Mouse (Mus musculus): ENCODE results near the gene Nacc1.
"Not testable (repeated sequence)": the region's sequence is repeated elsewhere in the genome, so short reads cannot be mapped to it uniquely, and the experiment has no call there.

Nacc1 gene

GRCm38 (mm10) chr8:84698288-84698687 is 10.6 kb upstream of the Nacc1 start:
- DNase-seq, result no peak

GRCm38 (mm10) chr8:84697166-84698130 is 9.8 kb upstream of the Nacc1 start:
- DNase-seq, result peak; percentile 77

DNA sequence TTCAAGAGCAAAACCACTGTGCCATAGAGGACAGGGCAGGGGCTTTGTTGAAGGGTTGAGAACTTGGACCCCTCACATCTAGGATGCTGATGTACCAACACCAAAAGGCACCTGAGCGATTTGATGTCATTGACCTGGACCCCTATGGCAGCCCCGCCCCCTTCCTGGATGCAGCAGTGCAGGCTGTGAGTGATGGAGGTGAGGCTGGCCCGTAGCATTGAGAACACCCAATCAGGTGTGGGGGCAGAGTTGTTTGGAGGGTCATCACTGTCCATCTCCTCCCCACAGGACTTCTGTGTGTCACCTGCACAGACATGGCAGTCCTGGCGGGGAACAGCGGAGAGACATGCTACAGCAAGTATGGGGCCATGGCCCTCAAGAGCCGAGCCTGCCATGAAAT is 7.5 kb upstream of the Nacc1 start:
- no peak for DNase-seq

- DNase-seq, result no peak
Measured at GRCm38 (mm10) chr8:84693332-84693731, 5.7 kb upstream of the Nacc1 start.

DNA sequence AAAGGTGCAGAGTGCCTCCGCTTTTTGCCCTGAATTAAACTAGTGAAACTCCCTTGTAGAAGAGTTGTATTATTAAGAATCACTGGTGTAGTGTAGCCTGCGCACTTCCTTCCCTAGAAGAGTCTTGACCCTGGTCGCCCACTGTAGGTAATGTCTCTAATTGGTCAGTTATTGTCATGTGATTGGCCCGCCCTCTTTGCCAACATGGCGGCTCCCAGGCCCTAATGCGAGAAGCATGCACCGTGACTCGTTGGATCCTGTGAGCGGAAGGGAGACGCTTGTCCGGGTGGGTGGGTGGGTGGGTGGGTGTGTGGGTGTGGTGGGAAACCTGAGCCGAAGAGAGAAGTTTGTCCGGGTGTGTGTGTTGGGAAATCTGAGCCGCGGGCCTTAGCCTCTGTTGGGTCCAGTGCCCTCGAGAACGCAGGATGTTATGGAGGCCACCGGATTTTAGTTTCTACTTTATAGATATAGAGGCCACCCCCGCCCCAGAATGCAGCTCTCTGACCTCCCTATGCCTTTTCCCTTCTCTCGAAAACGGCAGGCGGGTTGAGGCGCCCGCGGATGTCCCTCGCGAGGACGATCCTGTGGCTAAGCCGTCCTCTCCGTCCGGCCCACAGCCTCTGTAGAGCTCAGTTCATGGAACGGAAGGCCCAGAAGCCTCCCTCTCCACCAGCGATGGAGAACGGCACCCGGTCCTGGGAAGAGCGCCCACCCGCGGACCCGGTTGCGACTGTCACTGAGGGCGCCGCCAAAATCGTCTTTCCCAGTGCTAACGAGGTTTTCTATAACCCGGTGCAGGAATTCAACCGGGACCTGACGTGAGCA is 1.6 kb upstream of the Nacc1 start:
- DNase-seq, result peak; percentile 93

DNA sequence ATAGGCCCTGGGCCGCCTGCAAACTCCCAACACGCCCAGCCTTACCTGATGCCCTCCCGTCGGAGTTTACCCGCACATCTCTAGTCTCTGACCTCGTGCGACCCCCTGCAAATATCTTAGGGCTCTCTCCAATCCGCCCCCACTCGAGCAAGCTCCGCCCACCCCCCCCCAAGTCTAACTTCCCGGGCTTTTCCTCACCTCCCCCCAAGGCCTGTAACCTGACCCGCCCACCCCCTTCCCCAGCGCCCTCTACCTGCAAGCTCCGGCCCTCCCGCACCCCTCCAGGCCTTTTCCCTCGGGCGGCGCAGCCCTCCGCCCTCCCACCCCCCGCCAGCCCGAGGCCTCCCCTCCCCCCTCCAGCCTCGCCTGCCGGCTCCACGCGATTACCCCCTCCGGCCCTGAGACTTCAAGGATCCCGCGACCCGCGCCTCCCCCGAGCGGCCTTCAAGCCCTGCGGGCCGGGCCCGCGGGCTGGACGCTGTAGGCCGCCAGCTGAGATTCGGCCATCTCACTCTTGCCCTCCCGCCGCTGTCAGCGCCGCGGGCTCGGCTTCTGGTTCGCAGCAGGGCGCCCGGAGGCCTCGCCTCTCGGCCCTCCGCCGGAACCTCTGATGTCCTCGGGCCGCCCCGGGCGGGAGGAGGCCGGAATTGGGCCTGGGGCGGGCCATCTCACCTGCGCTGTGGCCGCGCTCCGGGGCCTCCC is 508 bp downstream of the Nacc1 start:
- DNase-seq, result peak; percentile 64

DNA sequence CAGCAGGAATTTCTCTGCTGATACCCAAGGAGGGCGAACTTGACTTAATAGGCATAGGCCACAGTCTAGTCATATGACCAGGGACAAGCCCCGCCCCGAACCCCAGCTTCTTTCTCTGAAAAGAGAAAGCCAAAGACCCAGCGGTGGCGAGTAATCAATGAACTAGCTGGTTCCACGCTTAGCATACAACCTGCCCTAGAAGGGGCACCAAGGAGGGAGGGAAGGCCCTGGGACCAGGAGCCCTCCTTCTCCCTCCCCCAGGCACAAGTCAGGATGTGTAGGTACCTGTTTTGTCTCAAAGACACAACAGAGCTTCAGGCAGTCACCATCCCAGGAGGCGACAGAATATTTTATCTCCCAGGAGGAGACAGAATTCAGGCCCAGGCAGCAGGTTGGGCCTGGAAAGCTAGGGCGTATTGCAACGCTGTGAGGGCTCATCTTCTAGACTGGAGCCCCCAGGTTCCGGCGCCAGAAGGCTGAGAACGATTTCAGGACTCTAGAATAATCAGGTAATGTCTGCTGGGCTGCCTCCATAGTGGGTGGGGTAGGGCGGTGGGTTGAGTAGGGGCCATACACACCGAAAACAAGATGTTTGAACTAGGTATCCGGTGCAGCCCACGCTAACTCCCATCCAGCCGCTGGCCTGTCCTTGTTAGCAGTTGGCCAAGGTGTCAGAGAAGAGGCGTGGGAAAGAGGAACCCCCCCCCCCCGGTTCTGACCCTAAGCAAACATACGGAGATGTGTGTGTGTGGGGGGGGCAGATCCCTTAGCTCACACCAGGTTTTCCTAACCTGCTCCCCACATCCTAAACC is 1.3 kb downstream of the Nacc1 start, which contains the start of gene Trmt1:
Gene Trmt1, plus strand, starts transcription at position 117 of the 812 bp plus-strand sequence.
- DNase-seq, result peak; percentile 64

DNA sequence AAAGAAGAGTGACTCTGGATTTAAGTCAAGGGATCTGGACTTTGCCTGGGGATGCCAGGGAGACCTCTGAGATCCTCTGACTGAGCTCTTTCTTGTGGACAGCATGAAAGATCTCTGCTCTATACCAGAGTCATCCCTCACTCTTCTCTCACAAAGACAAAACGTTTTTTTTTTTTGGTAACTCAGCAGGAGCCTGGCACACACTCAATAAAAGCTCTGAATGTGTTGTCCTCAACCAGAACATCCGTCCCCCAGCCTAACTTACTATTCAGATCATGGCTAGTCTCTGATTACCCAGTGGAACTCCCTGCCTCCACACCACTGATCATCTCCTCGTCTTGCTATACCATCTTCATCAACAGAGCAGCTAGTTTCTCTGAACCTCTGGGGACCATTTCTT is 3.1 kb downstream of the Nacc1 start:
- no peak for DNase-seq

DNA sequence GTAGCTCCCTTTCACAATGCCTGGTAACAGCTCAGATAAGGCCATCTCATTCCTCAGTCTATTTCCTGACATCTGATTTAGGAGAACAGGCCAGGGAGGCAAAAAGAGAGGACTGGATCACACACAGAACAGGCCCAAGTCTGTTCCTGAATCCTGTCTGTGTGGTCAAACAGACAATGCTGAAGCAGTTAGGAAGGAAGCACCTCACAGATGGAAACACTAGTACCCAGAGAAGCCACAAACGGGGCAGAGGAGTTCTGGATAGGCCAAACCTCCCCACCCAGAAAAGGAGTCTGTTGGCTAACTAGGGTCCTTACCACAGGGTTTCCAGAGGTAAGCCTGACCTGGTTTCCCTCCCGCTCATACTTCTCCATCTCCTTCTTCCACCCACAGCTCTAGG is 5.4 kb downstream of the Nacc1 start:
- no peak for DNase-seq

- DNase-seq, result no peak
Measured at GRCm38 (mm10) chr8:84681476-84681875, 6.2 kb downstream of the Nacc1 start.

DNA sequence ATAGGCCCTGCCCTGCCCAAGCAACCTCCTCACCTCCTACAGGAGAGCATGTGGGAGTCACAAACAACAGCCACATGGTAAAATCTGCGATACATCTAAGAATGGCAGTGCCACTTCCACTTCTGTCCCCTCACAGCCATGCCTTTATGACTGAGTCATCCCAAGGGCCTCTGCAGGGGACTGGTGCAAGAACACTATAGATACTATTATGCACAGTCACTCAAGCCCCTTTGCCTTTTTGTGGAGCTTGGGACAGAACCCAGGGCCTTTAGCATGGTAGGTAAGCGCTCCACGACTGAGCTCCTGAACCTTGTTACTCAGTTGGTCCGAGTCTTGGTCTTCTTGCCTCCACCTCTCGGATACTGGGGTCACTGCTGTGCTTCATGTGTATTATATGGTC is 10.4 kb downstream of the Nacc1 start:
- DNase-seq, result no peak

GRCm38 (mm10) chr8:84670295-84671006 is 17.2 kb downstream of the Nacc1 start:
- not testable (repeated sequence) for DNase-seq

- no peak for DNase-seq
Measured at GRCm38 (mm10) chr8:84668731-84669485, 18.8 kb downstream of the Nacc1 start.

DNA sequence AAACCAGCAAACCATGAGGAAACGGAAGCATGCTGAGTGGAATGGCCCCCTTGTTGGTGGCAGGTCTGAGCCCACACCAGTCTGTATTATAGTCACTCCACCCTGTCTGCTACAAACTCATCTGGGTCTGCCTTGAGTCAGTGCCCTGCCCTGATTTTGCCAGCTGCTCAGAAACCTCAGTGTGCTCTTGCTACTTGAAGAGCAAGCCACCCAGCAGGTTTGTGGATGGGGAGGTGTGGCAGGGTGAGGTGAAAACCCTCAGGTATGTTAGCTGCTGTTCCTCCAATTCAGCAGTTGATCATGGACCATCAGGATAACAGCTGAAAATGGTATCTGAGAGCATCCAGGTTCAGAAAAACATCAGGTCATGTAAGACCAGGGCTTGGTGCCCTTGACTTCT is 19.6 kb downstream of the Nacc1 start:
- no peak for DNase-seq

- DNase-seq, result no peak
Measured at GRCm38 (mm10) chr8:84665385-84665893, 22.2 kb downstream of the Nacc1 start.

- peak; percentile 88 for DNase-seq
Measured at GRCm38 (mm10) chr8:84664566-84665384, 22.9 kb downstream of the Nacc1 start.

DNA sequence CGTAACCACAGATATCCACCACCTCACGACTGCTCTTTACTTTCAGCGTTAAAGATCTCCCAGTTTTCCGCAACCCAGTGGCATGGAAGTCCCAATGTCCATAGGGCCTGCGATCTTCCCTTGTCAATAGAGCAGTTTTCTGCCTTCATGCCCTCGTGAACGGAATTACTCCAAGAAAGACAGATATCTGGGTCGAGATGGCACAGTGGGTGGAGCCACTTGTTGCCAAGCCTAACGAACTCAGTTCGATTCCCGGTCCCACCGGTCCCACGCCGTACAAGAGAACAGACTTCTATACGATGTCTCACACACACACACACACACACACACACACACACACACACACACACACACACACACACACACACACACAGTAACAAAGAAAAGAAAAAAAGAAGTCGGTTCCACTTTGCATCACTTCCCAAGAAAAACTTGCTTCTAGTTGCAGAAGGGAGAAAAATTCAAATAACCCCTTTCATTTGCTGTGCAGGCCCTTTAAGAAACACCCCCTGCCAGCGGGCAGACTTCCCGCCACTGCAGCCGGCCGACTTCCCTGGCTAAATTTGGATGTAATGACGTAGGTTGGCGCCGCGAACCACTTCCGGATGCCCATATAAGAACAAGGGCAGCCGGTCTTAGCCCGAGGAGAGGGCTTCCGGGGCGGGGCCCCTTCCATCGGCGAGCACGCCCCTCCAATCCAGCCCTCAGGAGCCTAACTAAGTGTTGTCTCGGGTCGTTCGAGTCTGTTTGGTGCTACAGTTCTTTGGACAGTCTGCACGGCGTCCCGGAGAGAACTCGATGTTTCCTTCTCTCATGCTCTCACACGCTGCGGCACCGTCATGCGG is 24.0 kb downstream of the Nacc1 start:
- peak; percentile 98 for DNase-seq

- DNase-seq, result peak; percentile 96
Measured at GRCm38 (mm10) chr8:84662581-84663065, 25.0 kb downstream of the Nacc1 start, which contains the start of gene Ier2. Ier2 (minus strand) TSS chr8:84662852.

All from kidney, postnatal 10 days (tissue).